Mouse (Mus musculus): ENCODE measurements at regions not wholly inside any gene's neighbourhood (a gene's known extent, or its start where the extent isn't known, plus 50 kb on each side); places are given as distances from the start of the nearest gene placed in this dataset.

DNA sequence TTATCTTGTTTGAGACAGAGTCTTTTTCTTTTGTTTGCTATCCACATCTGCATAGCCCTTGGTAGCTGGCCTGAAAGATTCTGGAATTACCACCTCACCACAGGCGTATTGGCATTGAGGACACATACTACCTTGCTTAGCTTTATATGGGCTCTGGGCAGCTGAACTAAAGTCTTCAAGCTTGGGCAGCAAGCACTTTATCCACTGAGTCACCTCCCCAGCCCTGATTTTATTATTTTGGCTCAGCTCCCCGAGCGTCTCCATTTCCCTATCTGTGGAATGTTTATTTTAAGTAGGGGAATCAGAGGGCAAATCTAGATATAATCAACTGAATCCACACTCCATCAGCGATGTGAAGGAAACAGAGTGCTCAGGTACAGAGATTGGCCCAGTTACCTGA, 340.4 kb upstream of the Fam98a start:
- ATAC-seq (ENCODE audit: low read depth): no peak
- Histone ChIP-seq H3K4me1 (replicated peaks) (no peaks in the 10 kb centered on the region), H3K27ac (replicated peaks) (no peak overlapping the region), H3K4me3 (no peak overlapping the region), H3K36me3 (no peaks in the 10 kb centered on the region), H3K27me3 (no peaks in the 10 kb centered on the region), H3K9ac (no peak overlapping the region), H3K9me3 (no peaks in the 10 kb centered on the region), H3K4me2 (no peak overlapping the region)
- 90% methylated on average over 4 of the region's 4 CpGs for WGBS

DNA sequence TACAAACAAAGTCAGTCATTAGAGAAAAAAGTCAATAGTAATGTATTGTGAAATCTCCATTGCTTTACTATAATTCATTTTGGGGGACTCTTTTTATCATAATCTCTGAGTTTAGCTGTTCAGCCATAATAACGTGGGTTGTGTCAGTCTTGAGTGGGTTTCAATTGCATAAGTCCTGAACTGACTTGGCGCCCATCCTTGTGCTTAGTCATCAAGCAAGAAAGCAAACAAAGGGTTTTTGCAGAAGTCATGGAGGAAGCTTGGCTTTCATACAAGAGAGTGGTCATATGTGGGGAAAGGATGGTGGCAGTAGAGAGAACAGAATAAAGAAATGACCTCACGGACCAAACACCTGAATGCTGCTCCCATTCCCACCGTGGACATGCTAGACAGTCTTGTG, 339.8 kb upstream of the Fam98a start:
- Histone ChIP-seq H3K4me2 (no peak overlapping the region), H3K36me3 (no peaks in the 10 kb centered on the region)

DNA sequence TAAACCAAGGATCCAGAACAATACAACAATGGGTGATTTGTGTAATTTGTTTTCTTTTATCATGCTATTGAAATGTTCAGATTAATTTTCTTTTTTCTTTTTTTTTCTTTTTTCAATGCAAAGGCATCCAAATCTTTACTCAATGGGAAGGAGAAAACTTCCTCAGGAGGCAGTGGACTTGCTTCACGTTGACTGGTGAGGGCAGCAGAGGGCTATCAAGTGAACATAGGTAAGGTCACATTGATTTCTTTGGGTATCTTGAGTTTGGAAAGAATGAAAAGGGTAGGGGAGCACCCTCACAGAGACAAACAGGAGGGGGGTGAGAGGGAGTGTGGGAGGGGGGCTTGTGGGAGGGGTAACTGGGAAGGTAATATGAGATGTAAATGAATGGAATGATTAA, 326.1 kb upstream of the Fam98a start:
- no peak overlapping the region for H3K9ac ChIP-seq
- H3K4me3 ChIP-seq: no peak overlapping the region
- H3K9me3 ChIP-seq: no peaks in the 10 kb centered on the region
- H3K4me1 ChIP-seq (replicated peaks): no peaks in the 10 kb centered on the region
- no peaks in the 10 kb centered on the region for H3K27me3 ChIP-seq
- H3K4me2 ChIP-seq: no peak overlapping the region
- H3K36me3 ChIP-seq: no peaks in the 10 kb centered on the region
- WGBS: 46% methylated on average over 1 of the region's 1 CpGs
- no peak for ATAC-seq (ENCODE audit: low read depth)
- H3K27ac ChIP-seq (replicated peaks): no peak overlapping the region

More for the DNA sequence above, 339.8 kb upstream of the Fam98a start:
- WGBS: 93% methylated on average over 4 of the region's 4 CpGs
- Histone ChIP-seq H3K4me1 (replicated peaks) (no peaks in the 10 kb centered on the region), H3K4me3 (no peak overlapping the region), H3K27ac (replicated peaks) (no peak overlapping the region), H3K27me3 (no peaks in the 10 kb centered on the region), H3K9me3 (no peaks in the 10 kb centered on the region), H3K9ac (no peak overlapping the region)
- no peak for ATAC-seq (ENCODE audit: low read depth)

DNA sequence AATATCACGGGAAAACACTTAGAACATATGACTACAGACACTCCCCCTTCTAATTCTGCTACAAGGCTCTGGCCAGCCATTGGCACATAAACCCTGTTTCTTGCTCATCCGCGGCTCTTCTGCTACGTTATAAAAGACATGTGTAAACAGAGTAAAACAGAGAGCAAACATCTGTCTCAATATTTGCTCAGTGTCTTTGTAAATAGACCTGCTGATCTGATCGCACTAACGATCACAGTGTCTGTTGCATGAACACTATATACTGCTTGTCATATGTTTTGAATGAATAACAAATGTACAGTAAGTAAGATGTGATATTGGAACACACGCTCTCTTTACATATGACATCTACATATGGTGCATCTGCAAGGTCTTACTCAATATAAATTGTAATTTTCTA, 325.1 kb upstream of the Fam98a start:
- H3K9ac ChIP-seq: no peak overlapping the region
- 81% methylated on average over 7 of the region's 7 CpGs for WGBS
- no peak overlapping the region for H3K27ac ChIP-seq (replicated peaks)
- no peak overlapping the region for H3K4me2 ChIP-seq
- H3K36me3 ChIP-seq: no peaks in the 10 kb centered on the region
- no peak overlapping the region for H3K4me3 ChIP-seq
- no peaks in the 10 kb centered on the region for H3K9me3 ChIP-seq
- no peak for ATAC-seq (ENCODE audit: low read depth)
- no peaks in the 10 kb centered on the region for H3K4me1 ChIP-seq (replicated peaks)
- H3K27me3 ChIP-seq: no peaks in the 10 kb centered on the region

DNA sequence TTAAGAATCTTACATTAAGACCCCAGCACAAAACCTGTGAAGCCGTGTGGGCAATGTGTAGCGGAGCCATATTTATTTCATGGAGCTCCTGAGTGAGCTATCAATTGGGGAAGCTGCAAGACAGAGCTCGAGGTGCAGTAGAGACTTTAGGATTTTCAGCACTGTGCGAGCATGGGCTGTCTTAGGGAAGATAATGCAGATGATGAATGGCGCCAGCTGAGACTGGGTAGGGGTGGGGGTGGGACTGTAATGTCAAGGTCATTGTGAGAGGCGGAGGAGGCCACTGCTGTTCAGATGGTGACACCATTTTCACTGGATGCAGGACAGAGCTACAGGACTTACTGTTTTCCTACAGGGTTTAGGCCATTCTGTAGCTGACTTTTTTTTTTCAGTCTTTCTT, 322.8 kb upstream of the Fam98a start:
- whole genome bisulfite sequencing: 86% methylated on average over 6 of the region's 6 CpGs

GRCm38 (mm10) chr17:75870492-75870891, 318.7 kb upstream of the Fam98a start:
- Histone ChIP-seq H3K4me2 (no peak overlapping the region), H3K36me3 (no peaks in the 10 kb centered on the region), H3K9ac (no peak overlapping the region), H3K4me1 (replicated peaks) (no peaks in the 10 kb centered on the region), H3K9me3 (no peaks in the 10 kb centered on the region), H3K27me3 (no peaks in the 10 kb centered on the region), H3K4me3 (no peak overlapping the region), H3K27ac (replicated peaks) (no peak overlapping the region)
- ATAC-seq (ENCODE audit: low read depth): no peak
- 43% methylated on average over 2 of the region's 2 CpGs for WGBS

More for the DNA sequence above, 322.8 kb upstream of the Fam98a start:
- no peak for ATAC-seq (ENCODE audit: low read depth)
- H3K36me3 ChIP-seq: no peaks in the 10 kb centered on the region
- H3K27ac ChIP-seq (replicated peaks): no peak overlapping the region
- no peak overlapping the region for H3K4me3 ChIP-seq
- H3K4me2 ChIP-seq: no peak overlapping the region
- H3K9ac ChIP-seq: no peak overlapping the region
- no peaks in the 10 kb centered on the region for H3K27me3 ChIP-seq
- H3K9me3 ChIP-seq: no peaks in the 10 kb centered on the region
- no peaks in the 10 kb centered on the region for H3K4me1 ChIP-seq (replicated peaks)

GRCm38 (mm10) chr17:75857015-75857414, 305.3 kb upstream of the Fam98a start:
- WGBS: 76% methylated on average over 8 of the region's 8 CpGs
- Histone ChIP-seq H3K4me2 (no peak overlapping the region), H3K4me3 (no peak overlapping the region), H3K27me3 (no peaks in the 10 kb centered on the region), H3K4me1 (replicated peaks) (no peaks in the 10 kb centered on the region), H3K36me3 (no peaks in the 10 kb centered on the region), H3K27ac (replicated peaks) (no peak overlapping the region), H3K9me3 (no peaks in the 10 kb centered on the region), H3K9ac (no peak overlapping the region)
- no peak for ATAC-seq (ENCODE audit: low read depth)

DNA sequence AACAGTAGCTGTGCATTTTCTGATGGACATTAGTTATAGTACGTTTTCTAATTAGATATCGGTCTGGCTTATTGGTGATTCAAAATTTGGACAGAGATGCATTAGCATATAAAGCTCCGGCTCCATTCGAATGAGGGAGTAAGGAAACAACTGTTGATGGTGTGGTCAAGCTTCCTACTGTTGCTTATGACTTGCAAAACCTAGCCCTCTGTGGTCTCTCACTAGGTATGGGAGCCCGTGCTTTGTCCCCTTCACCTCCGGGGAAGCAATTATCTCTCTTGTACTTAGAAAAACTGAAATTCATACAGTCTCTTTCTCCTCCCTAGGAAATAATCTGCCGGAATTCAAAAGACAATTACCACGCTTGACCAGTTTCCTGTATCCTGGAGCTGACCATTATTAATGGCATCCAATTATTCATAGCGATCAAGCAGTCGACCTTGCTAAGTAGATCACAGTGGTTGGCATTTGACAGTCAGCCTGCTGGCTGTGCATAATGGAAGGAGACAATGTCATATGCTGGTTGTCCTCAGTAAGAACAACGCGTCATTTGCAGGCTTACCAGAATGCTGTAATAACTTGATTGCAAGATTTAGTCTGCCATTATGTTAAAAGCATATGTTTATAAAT, 264.4 kb upstream of the Fam98a start:
- no peak overlapping the region for H3K9ac ChIP-seq
- H3K27me3 ChIP-seq: no peaks in the 10 kb centered on the region
- 50% methylated on average over 12 of the region's 12 CpGs for WGBS
- H3K4me1 ChIP-seq (replicated peaks): no peaks in the 10 kb centered on the region
- no peaks in the 10 kb centered on the region for H3K36me3 ChIP-seq
- ATAC-seq (ENCODE audit: low read depth): 0 out of 2 replicates have a peak, but pooled peaks have one; percentile 50
- H3K9me3 ChIP-seq: no peaks in the 10 kb centered on the region
- no peak overlapping the region for H3K4me3 ChIP-seq
- no peak overlapping the region for H3K4me2 ChIP-seq
- no peak overlapping the region for H3K27ac ChIP-seq (replicated peaks)

DNA sequence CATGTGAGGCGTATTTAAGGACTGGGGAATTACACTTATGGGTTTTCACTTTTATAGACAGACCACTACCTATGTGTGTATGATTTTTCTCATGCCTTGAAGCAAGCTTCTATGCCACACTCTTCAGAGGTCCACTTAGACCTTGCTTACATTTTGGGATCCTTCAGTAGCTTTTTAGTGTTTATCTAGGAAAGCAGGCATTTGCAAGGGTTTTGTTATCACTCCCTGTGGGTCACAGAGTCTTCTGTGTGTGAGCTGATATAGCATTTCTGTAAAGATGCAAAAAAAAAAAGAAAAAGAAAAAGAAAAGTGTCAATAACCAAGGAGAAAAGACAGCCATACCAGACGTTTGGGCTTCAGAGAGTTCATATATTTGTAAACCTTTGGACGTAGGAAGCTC, 260.4 kb upstream of the Fam98a start:
- H3K9ac ChIP-seq: no peak overlapping the region
- no peaks in the 10 kb centered on the region for H3K36me3 ChIP-seq
- 83% methylated on average over 3 of the region's 3 CpGs for WGBS
- no peaks in the 10 kb centered on the region for H3K27me3 ChIP-seq
- ATAC-seq (ENCODE audit: low read depth): no peak
- no peak overlapping the region for H3K4me3 ChIP-seq
- H3K4me2 ChIP-seq: no peak overlapping the region
- no peak overlapping the region for H3K27ac ChIP-seq (replicated peaks)
- 0 out of 2 replicates have a peak, but pooled peaks cover 9% of the 10 kb centered on the region for H3K4me1 ChIP-seq (replicated peaks)
- no peaks in the 10 kb centered on the region for H3K9me3 ChIP-seq

DNA sequence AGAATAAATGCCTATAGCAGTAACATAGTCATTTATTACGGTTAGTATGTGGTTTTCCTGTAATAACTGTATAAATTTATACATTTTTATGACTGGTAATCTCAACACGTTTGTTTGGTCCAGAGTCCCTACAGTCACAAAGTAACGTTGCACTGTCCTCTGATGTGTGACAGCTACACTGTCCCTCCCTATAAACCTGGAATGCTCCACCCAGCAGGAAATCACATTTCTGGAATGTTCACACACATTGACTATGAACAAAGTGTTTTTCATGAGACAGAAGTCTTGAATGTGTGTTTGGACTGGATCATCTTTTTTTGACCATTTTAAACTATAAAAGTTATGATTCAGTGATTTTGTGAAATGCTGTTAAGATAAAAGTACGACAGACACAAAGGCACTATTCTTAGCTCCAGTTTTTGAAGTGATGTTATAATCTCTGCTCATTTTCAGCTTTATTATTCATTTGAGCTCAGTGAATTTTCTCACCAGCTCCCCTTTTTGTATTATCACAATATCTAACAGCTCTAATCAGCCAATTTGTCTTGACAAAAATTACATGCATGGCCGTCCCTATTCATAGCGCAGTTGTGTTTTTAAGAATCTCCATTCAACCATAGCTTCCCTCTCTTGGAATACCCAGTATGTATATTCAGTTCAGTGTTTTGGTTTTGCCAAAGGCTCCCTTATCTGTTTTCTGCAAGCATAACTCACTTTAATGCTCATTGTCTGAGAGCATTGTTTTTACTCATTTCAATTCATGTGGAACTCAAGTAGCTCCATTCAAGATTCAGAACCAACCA, 257.0 kb upstream of the Fam98a start:
- no peaks in the 10 kb centered on the region for H3K9me3 ChIP-seq
- no peak overlapping the region for H3K27ac ChIP-seq (replicated peaks)
- H3K4me1 ChIP-seq (replicated peaks): 0 out of 2 replicates have a peak, but pooled peaks cover 9% of the 10 kb centered on the region
- H3K36me3 ChIP-seq: no peaks in the 10 kb centered on the region
- H3K4me3 ChIP-seq: no peak overlapping the region
- H3K27me3 ChIP-seq: no peaks in the 10 kb centered on the region
- ATAC-seq (ENCODE audit: low read depth): no peak
- WGBS: 38% methylated on average over 6 of the region's 6 CpGs
- no peak overlapping the region for H3K9ac ChIP-seq
- no peak overlapping the region for H3K4me2 ChIP-seq

- no peak overlapping the region for H3K4me2 ChIP-seq
- no peak overlapping the region for H3K9ac ChIP-seq
- no peaks in the 10 kb centered on the region for H3K9me3 ChIP-seq
- H3K27me3 ChIP-seq: no peaks in the 10 kb centered on the region
- WGBS: 78% methylated on average over 1 of the region's 1 CpGs
- no peak overlapping the region for H3K4me3 ChIP-seq
- H3K4me1 ChIP-seq (replicated peaks): 0 out of 2 replicates have a peak, but pooled peaks cover 9% of the 10 kb centered on the region
- no peaks in the 10 kb centered on the region for H3K36me3 ChIP-seq
- no peak for ATAC-seq (ENCODE audit: low read depth)
- H3K27ac ChIP-seq (replicated peaks): no peak overlapping the region
Measured at GRCm38 (mm10) chr17:75808025-75808424, 256.3 kb upstream of the Fam98a start.

DNA sequence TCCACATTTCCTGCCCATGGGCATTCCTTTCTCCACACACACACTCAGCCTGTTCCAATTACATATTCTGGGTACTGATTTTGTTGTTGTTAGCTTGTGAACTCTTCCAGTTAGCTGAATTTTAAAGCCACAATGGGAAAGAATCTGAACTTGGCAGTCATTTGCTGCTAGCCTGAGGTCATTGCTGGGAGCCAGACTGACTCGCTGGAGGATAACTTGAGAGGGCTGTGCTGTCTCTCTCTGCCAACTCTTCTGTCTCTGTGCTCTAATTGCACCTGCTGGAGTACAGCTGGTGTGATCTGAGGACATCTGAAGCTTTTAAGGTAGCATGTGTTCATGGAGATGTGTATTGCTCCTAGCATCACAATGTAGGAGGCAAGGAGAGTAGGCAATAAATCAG, 252.6 kb upstream of the Fam98a start:
- ATAC-seq (ENCODE audit: low read depth): no peak
- H3K36me3 ChIP-seq: no peaks in the 10 kb centered on the region
- WGBS: 54% methylated on average over 1 of the region's 1 CpGs

More for the DNA sequence above, 252.6 kb upstream of the Fam98a start:
- Histone ChIP-seq H3K27ac (replicated peaks) (no peak overlapping the region), H3K9me3 (no peaks in the 10 kb centered on the region), H3K4me1 (replicated peaks) (0 out of 2 replicates have a peak, but pooled peaks cover 3% of the 10 kb centered on the region), H3K9ac (no peak overlapping the region), H3K27me3 (no peaks in the 10 kb centered on the region), H3K4me3 (no peak overlapping the region), H3K4me2 (no peak overlapping the region)

Data from neural tube, embryonic 13.5 days (tissue).